Mouse (Mus musculus): ENCODE measurements around the gene Nob1. TPM values are rescaled to one million over a fixed set of nuclear protein-coding genes. Genes with fewer than 3 reads are reported as not detected.

The Nob1 gene
- polyA plus RNA-seq, 1 experiment: 11.7 TPM

DNA sequence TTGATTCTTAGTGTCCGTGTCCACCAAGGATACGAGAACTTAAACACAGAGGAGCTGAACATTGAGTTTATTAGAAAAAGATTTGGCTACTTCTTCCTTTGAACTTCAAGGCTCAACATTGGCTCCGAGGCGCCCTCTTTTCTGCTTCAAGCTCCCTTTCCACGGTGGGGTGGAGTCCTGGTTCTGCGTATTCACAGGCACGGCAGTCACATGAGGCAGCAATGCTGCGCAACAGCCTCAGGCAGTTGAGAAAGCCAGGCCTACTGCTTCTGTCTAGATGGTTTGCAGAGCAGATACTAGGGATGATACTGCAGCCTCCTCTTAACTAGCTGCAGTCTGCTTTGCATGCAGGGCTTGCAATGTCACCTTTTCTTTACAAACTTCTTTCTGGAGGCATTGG, 12.3 kb downstream of the Nob1 start:
- Histone ChIP-seq H3K4me1 (ENCODE audit: control insufficient read depth, insufficient read depth, insufficient read length, low read length) (no peaks in the 10 kb centered on the region), H3K27ac (ENCODE audit: insufficient read depth, low read depth, low read length) (no peak overlapping the region), H3K4me3 (ENCODE audit: low read depth, low read length) (no peak overlapping the region), H3K27me3 (ENCODE audit: control insufficient read depth, insufficient read depth, low read length) (no peaks in the 10 kb centered on the region), H3K36me3 (ENCODE audit: control insufficient read depth, insufficient read depth, low read length) (peaks cover 35% of the 10 kb centered on the region)
- TF ChIP-seq POLR2A (IDR thresholded peaks at IDR 0.05; ENCODE audit: low read depth, low read length): no peak
- no peak for TF ChIP-seq CTCF (IDR thresholded peaks at IDR 0.05; ENCODE audit: extremely low read depth, insufficient read length, insufficient replicate concordance, low read depth, low read length)
- 87% methylated on average over 8 of the region's 8 CpGs for WGBS

DNA sequence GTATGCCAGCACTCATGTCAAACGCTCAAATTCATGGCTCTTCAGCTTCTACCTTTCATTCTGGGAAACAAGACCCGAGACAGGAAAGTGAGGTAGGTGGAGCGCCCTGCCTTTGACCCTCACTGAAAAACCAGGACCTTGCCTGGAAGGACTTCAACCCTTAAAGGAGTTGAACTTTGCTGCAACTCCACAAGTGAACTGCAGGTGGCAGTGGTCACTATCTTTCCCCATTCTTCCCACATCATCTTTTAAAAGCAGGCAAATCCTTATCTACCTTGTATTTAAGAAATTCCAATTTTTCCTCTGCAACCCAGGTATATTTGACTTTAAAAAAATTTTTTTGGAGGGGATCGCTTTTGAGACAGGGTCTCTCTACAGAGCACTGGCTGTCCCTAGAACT, 13.5 kb downstream of the Nob1 start:
- no peak overlapping the region for H3K4me3 ChIP-seq (ENCODE audit: low read depth, low read length)
- TF ChIP-seq POLR2A (IDR thresholded peaks at IDR 0.05; ENCODE audit: low read depth, low read length): no peak
- peak; percentile 26; the same call in 1 of the 2 replicates for TF ChIP-seq CTCF (IDR thresholded peaks at IDR 0.05; ENCODE audit: extremely low read depth, insufficient read length, insufficient replicate concordance, low read depth, low read length)
- H3K27ac ChIP-seq (ENCODE audit: insufficient read depth, low read depth, low read length): no peak overlapping the region
- 50% methylated on average over 4 of the region's 4 CpGs for WGBS
- no peaks in the 10 kb centered on the region for H3K4me1 ChIP-seq (ENCODE audit: control insufficient read depth, insufficient read depth, insufficient read length, low read length)
- peaks cover 27% of the 10 kb centered on the region for H3K36me3 ChIP-seq (ENCODE audit: control insufficient read depth, insufficient read depth, low read length)
- no peaks in the 10 kb centered on the region for H3K27me3 ChIP-seq (ENCODE audit: control insufficient read depth, insufficient read depth, low read length)

DNA sequence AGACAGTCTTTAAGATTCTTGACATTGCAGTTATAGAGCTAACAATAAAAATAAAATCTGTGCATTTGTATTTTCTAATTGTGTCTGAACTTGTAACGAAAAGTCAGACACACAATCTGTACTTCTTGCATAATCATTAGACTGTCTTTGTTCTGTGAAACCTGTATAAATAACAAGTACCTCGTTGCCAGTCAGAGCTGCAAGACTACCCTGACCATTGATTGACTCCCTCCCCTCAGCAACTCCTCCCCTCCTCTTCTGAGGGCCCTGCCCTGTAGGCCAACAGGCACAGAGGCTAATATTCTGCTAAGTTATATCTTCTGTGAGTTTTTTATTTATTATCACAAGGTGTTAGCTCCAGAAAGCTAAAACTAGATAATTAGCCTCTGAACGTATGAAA, 18.9 kb downstream of the Nob1 start:
- no peaks in the 10 kb centered on the region for H3K27me3 ChIP-seq (ENCODE audit: control insufficient read depth, insufficient read depth, low read length)
- H3K4me1 ChIP-seq (ENCODE audit: control insufficient read depth, insufficient read depth, insufficient read length, low read length): peaks cover 5% of the 10 kb centered on the region; the same call in 1 of the 2 replicates
- no peak overlapping the region for H3K4me3 ChIP-seq (ENCODE audit: low read depth, low read length)
- H3K27ac ChIP-seq (ENCODE audit: insufficient read depth, low read depth, low read length): no peak overlapping the region
- TF ChIP-seq POLR2A (IDR thresholded peaks at IDR 0.05; ENCODE audit: low read depth, low read length) (no peak), CTCF (IDR thresholded peaks at IDR 0.05; ENCODE audit: extremely low read depth, insufficient read length, insufficient replicate concordance, low read depth, low read length) (no peak)
- H3K36me3 ChIP-seq (ENCODE audit: control insufficient read depth, insufficient read depth, low read length): peaks cover 7% of the 10 kb centered on the region
- WGBS: 37% methylated on average over 3 of the region's 3 CpGs

DNA sequence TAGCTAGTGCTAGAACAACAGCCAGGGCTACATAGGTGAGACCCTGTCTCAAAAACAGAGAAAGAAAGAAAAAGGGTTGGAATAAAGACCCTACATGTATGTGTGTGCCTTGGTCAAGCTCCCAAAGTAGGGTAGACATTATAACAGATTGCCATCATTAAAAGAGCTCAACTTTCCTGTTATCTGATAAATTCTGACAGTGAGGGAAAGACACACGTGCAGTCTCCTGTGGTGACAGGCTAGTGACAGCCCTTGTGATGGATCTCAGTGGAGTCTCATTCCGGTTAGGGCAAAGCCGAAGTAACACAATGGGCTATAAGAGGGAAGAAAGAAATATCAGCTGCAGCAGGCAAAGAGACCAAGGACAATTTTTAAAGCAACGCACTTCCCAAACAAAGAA, 20.8 kb downstream of the Nob1 start:
- TF ChIP-seq POLR2A (IDR thresholded peaks at IDR 0.05; ENCODE audit: low read depth, low read length): no peak
- no peak for TF ChIP-seq CTCF (IDR thresholded peaks at IDR 0.05; ENCODE audit: extremely low read depth, insufficient read length, insufficient replicate concordance, low read depth, low read length)
- Histone ChIP-seq H3K27me3 (ENCODE audit: control insufficient read depth, insufficient read depth, low read length) (no peaks in the 10 kb centered on the region), H3K4me3 (ENCODE audit: low read depth, low read length) (peak overlapping the region; percentile 58; the same call in 1 of the 2 replicates), H3K27ac (ENCODE audit: insufficient read depth, low read depth, low read length) (peak overlapping the region; percentile 61), H3K4me1 (ENCODE audit: control insufficient read depth, insufficient read depth, insufficient read length, low read length) (peaks cover 5% of the 10 kb centered on the region; the same call in 1 of the 2 replicates), H3K36me3 (ENCODE audit: control insufficient read depth, insufficient read depth, low read length) (no peaks in the 10 kb centered on the region)
- WGBS: 80% methylated on average over 4 of the region's 4 CpGs

DNA sequence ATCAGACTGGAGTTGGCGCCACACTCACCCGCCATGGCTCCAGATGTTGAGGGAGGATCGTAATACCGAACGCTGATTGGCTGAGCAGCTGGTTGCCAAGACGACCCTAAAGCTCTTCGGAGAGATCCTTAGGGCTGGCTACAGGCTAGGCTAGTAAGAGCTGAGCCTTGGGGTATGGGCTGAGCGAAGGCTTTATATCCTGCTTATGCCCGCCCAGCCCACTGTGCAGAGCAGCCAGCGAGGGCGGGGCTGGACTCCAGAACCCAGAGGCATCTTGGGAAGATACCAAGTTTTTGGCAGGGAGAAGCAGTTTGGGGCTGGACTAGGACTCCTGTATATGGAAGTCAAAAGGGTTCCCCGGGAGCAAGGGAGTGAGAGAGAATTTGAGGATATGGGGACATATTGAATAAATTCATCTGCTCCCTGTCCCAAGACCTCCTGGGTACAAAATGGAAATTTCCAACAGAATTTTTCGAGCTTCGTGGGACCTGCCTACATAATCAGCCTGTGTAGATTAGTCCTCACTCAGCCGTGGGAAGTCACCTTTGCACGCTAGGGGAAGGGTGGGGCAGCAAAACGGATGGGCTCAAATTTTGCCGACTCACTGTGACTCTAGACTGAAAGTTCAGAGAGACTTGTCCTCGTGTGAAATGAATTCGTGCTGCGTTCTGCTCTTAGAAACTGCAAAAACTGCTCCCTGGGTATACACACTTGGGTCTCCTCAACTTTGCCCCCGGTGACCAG, 21.6 kb downstream of the Nob1 start, which contains the start of gene Nqo1:
Gene Nqo1, minus strand, starts transcription at position 169 of the 744 bp plus-strand sequence.
- WGBS: 3% methylated on average over 22 of the region's 22 CpGs
- Histone ChIP-seq H3K27me3 (ENCODE audit: control insufficient read depth, insufficient read depth, low read length) (no peaks in the 10 kb centered on the region), H3K27ac (ENCODE audit: insufficient read depth, low read depth, low read length) (peak within 1 kb of the TSS; percentile 61)

DNA sequence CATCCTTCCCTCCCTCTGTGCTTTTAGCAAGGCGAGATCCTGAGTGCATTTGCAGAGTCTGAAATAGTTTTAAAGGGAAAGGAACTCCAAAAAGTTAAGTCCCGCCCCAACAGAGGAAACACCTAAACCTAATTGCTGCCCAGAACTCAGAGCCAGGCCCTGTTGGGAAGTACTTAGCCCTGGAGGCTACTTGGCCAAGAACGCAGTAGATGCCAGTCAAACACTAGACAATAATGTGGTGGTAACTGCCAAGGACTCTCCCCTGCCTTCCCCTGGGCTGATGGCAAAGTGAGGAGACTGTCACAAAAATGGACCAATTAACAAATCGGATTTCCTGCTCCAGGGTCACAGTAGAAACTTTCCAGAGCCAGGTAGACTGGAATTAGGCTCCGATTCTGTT, 23.0 kb downstream of the Nob1 start:
- Histone ChIP-seq H3K36me3 (ENCODE audit: control insufficient read depth, insufficient read depth, low read length) (no peaks in the 10 kb centered on the region), H3K27ac (ENCODE audit: insufficient read depth, low read depth, low read length) (no peak overlapping the region), H3K4me1 (ENCODE audit: control insufficient read depth, insufficient read depth, insufficient read length, low read length) (peaks cover 5% of the 10 kb centered on the region; the same call in 1 of the 2 replicates), H3K27me3 (ENCODE audit: control insufficient read depth, insufficient read depth, low read length) (no peaks in the 10 kb centered on the region), H3K4me3 (ENCODE audit: low read depth, low read length) (no peak overlapping the region)
- WGBS: 79% methylated on average over 5 of the region's 5 CpGs
- TF ChIP-seq POLR2A (IDR thresholded peaks at IDR 0.05; ENCODE audit: low read depth, low read length) (no peak), CTCF (IDR thresholded peaks at IDR 0.05; ENCODE audit: extremely low read depth, insufficient read length, insufficient replicate concordance, low read depth, low read length) (no peak)

More for the DNA sequence above, 21.6 kb downstream of the Nob1 start, which contains the start of gene Nqo1:
- Histone ChIP-seq H3K4me1 (ENCODE audit: control insufficient read depth, insufficient read depth, insufficient read length, low read length) (peaks cover 5% of the 10 kb centered on the region; the same call in 1 of the 2 replicates), H3K36me3 (ENCODE audit: control insufficient read depth, insufficient read depth, low read length) (no peaks in the 10 kb centered on the region), H3K4me3 (ENCODE audit: low read depth, low read length) (peak within 1 kb of the TSS; percentile 58)
- TF ChIP-seq POLR2A (IDR thresholded peaks at IDR 0.05; ENCODE audit: low read depth, low read length): peak; percentile 60; the same call in 1 of the 2 replicates
- TF ChIP-seq CTCF (IDR thresholded peaks at IDR 0.05; ENCODE audit: extremely low read depth, insufficient read length, insufficient replicate concordance, low read depth, low read length): no peak

DNA sequence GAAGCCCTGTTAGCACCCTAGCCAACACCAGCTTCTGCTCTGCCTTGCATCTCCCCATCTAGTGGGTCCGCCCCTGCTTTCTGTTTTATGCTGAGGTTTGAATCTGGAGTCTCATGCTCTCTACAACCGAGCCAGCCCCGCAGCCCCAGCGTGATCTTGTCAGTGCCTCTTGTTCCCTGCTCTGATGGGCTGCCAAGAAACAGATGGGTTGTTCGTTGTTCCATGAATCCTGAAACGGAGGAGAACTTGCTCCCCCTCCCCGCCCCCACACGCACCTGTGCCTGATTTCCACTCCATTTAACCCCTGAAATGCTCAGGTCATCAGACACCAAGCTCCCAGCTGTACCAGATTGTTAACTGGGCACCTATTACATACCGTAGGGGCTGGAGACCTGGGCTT, 25.4 kb downstream of the Nob1 start:
- H3K4me3 ChIP-seq (ENCODE audit: low read depth, low read length): no peak overlapping the region
- no peak overlapping the region for H3K27ac ChIP-seq (ENCODE audit: insufficient read depth, low read depth, low read length)
- peaks cover 4% of the 10 kb centered on the region; the same call in 1 of the 2 replicates for H3K4me1 ChIP-seq (ENCODE audit: control insufficient read depth, insufficient read depth, insufficient read length, low read length)
- no peak for TF ChIP-seq POLR2A (IDR thresholded peaks at IDR 0.05; ENCODE audit: low read depth, low read length)
- no peak for TF ChIP-seq CTCF (IDR thresholded peaks at IDR 0.05; ENCODE audit: extremely low read depth, insufficient read length, insufficient replicate concordance, low read depth, low read length)
- 55% methylated on average over 9 of the region's 9 CpGs for WGBS
- H3K36me3 ChIP-seq (ENCODE audit: control insufficient read depth, insufficient read depth, low read length): no peaks in the 10 kb centered on the region
- H3K27me3 ChIP-seq (ENCODE audit: control insufficient read depth, insufficient read depth, low read length): no peaks in the 10 kb centered on the region
